Comparison of ENCODE assay signal across 14 mouse cellular contexts in the genomic region with DNA sequence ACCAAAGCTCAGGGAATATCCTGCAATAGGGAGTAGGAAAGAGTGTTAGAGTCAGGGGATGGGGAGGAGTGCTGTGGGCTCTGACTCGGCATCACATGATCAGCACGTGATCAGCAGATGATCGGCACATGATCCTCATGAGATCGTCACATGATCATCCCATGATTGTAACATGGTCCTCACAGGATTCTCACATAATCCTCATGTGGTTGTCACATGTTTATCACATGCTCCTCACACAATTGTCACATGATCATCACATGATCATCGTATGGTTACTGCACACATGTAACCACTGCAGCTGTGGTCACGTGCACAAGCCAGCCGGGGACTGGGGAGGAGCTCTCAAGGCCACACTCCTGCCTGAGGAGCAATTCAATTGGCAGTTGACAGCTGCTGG.
"Had no signal": no experiment of that assay in that cellular context is flagged by ENCODE, and none has a peak within 500 bp of the region (broad histone marks: within the 10 kb centered on the region; RNA-seq: fewer than 3 reads in every experiment).

No protein-coding gene starts in this region.

- H3K4me2 ChIP-seq: kidney, embryonic 15.5 days; liver, embryonic 11.5 days; liver, embryonic 15.5 days; midbrain, embryonic 13.5 days; neural tube, embryonic 13.5 days; stomach, embryonic 15.5 days had no signal

- H3K27ac ChIP-seq: kidney, embryonic 15.5 days; limb, embryonic 10.5 days; liver, embryonic 15.5 days; midbrain, embryonic 13.5 days; neural tube, embryonic 13.5 days; stomach, embryonic 15.5 days had no signal

- H3K36me3 ChIP-seq: kidney, embryonic 15.5 days; limb, embryonic 10.5 days; liver, embryonic 15.5 days; midbrain, embryonic 13.5 days; neural tube, embryonic 13.5 days; stomach, embryonic 15.5 days had no signal

- H3K4me1 ChIP-seq: liver, embryonic 15.5 days had no signal

- H3K9me3 ChIP-seq: kidney, embryonic 15.5 days; limb, embryonic 10.5 days; liver, embryonic 15.5 days; midbrain, embryonic 13.5 days; neural tube, embryonic 13.5 days; stomach, embryonic 15.5 days had no signal

- H3K9ac ChIP-seq: kidney, embryonic 15.5 days; liver, embryonic 15.5 days; midbrain, embryonic 13.5 days; neural tube, embryonic 13.5 days; stomach, embryonic 15.5 days had no signal

- H3K4me3 ChIP-seq: kidney, embryonic 15.5 days; limb, embryonic 10.5 days; liver, embryonic 15.5 days; midbrain, embryonic 13.5 days; neural tube, embryonic 13.5 days; stomach, embryonic 15.5 days had no signal

- H3K27me3 ChIP-seq: kidney, embryonic 15.5 days; liver, embryonic 15.5 days; midbrain, embryonic 13.5 days; neural tube, embryonic 13.5 days; stomach, embryonic 15.5 days had no signal

- ATAC-seq: lung, postnatal 0 days; midbrain, embryonic 13.5 days had no signal

- DNase-seq: kidney, adult 2 months; kidney, postnatal 14 days; lung, adult 2 months; lung, postnatal 36 days; spleen, adult 18-20 months; thymus, postnatal 36 days had no signal
